Mouse (Mus musculus) neural tube, embryonic 12.5 days (tissue): ENCODE measurements around the gene Eral1. TPM values are rescaled to one million over a fixed set of nuclear protein-coding genes. Genes with fewer than 3 reads are reported as not detected.

Experiments used
- ATAC-seq: fragments of 200-750 bp; cut with Nextera tagmentation; 2 replicates; pipeline ENCODE4 v1.8.0; 2017; ENCODE audit warnings: low read depth, mild to moderate bottlenecking, moderate TSS enrichment, moderate library complexity; ENCODE audit not compliant: low FRiP score
- H3K27ac ChIP-seq: fragments of 300-500 bp; sonication (generic); 2 replicates; pipeline ENCODE4 v1.5.1; 2016
- H3K27me3 ChIP-seq: fragments of 300-500 bp; sonication (generic); replicated peaks from 2 replicates; pipeline ENCODE4 v1.6.1; 2016; ENCODE audit warnings: mild to moderate bottlenecking
- H3K36me3 ChIP-seq: fragments of 300-500 bp; sonication (generic); 2 replicates; pipeline ENCODE4 v1.6.1; 2016; ENCODE audit warnings: mild to moderate bottlenecking
- H3K4me1 ChIP-seq: fragments of 300-500 bp; sonication (generic); 2 replicates; pipeline ENCODE4 v1.6.1; 2016
- H3K4me2 ChIP-seq: fragments of 300-500 bp; sonication (generic); replicated peaks from 2 replicates; pipeline ENCODE4 v1.6.1; 2016; ENCODE audit warnings: mild to moderate bottlenecking
- H3K4me3 ChIP-seq: fragments of 300-500 bp; sonication (generic); 2 replicates; pipeline ENCODE4 v1.5.1; 2016
- H3K9ac ChIP-seq: fragments of 300-500 bp; sonication (generic); 2 replicates; pipeline ENCODE4 v1.6.1; 2016; ENCODE audit warnings: mild to moderate bottlenecking
- H3K9me3 ChIP-seq: fragments of 300-500 bp; sonication (generic); 2 replicates; pipeline ENCODE4 v1.6.1; 2016; ENCODE audit warnings: mild to moderate bottlenecking
- WGBS: fragments of 180-500 bp; shearing (Covaris S2); methylation state at CpG from one replicate; pipeline ENCODE4 v1.1.7; 2016; 5-methylcytosine and 5-hydroxymethylcytosine counted together
- polyA plus RNA-seq: library from polyadenylated mRNA; unstranded; fragments of >200 nt; fragmentation: Nextera tagmentation; extraction: Ambion mirVana; gene quantifications from 2 replicates; pipeline ENCODE4 v1.2.1, GENCODE M21; 2016

Eral1 gene
- polyA plus RNA-seq, 1 experiment from 2014 or later = 32.4 TPM

DNA sequence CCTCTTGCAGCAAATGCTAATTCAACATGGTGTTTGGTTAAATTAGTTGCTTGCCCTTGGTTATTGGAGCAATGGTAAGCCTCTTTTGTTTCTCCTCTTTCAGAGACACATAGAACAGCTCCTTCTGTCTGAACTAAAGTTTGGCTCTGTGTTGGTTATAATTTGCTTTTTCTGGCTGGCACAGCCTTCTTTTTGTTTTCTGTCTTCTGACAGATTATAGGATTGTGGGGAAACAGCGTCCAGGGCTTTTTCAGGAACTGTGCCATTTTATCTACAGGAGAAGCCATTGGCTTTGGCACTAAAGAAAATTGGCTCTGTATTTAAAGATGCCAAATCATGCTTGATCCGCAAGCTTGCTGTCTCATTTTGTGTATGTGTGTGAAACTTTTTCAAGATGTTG lies 33.4 kb upstream of the Eral1 start:
- no peaks in the 10 kb centered on the region for H3K27me3 ChIP-seq
- H3K9ac ChIP-seq = no peak overlapping the region
- no peaks in the 10 kb centered on the region for H3K36me3 ChIP-seq
- peaks cover 22% of the 10 kb centered on the region for H3K4me1 ChIP-seq
- WGBS = 71% methylated on average over 2 of the region's 2 CpGs
- ATAC-seq = no peak
- H3K9me3 ChIP-seq = no peaks in the 10 kb centered on the region
- no peak overlapping the region for H3K4me2 ChIP-seq
- H3K4me3 ChIP-seq = no peak overlapping the region
- H3K27ac ChIP-seq = no peak overlapping the region

DNA sequence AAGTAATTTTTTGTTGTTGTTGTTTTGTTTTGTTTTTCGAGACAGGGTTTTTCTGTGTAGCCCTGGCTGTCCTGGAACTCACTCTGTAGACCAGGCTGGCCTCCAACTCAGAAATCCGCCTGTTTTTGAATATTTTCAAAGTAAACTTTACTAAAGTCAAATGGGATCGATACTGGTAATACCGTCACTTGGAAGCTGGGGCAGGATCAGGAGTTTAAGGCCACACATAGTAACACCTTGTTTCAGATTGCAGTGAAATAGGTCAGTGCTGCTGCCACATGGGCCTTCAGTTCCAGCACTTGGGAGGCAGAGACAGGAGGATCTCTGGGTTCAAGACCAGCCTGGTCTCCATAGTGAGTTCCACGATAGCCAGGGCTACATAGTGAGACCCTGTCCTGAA lies 24.3 kb upstream of the Eral1 start:
- WGBS = 92% methylated on average over 5 of the region's 5 CpGs
- H3K36me3 ChIP-seq = peaks cover 13% of the 10 kb centered on the region
- no peak overlapping the region for H3K4me3 ChIP-seq
- no peak overlapping the region for H3K27ac ChIP-seq
- no peak for ATAC-seq
- no peak overlapping the region for H3K4me2 ChIP-seq
- H3K9me3 ChIP-seq = no peaks in the 10 kb centered on the region
- no peaks in the 10 kb centered on the region for H3K27me3 ChIP-seq
- H3K9ac ChIP-seq = no peak overlapping the region
- no peaks in the 10 kb centered on the region for H3K4me1 ChIP-seq

DNA sequence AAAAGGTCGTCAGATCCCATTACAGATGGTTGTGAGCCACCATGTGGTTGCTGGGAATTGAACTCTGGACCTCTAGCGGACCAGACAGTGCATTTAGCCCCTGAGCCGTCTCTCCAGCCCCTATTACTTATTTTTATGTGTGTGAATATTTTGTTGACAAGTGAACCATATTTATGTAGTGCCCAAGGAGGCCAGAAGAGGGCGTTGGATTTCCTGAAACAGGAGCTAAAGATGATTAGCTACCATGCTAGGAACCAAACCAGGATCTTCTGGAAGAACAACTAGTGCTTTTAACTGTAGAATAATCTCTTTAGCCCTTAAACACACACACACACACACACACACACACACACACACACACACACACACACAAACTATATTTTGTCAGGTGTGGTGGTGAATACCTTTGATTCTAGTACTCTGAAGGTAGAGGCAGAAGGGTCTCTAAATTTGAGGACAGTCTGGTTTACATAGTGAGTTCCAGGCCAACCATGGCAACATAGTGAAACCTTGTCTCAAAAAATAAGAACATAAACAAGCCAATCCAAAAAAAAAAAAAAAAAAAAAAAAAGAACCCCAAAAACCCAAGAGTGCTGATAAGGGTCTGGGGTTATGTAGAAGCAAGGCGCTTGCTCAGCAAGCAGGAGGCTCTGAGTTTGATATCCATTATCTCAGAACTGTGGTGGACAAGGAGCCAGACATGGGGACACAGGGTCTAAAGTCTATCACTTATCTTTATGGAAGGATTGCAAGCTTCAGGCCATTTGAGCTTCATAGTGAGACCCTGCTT lies 23.0 kb upstream of the Eral1 start:
- Histone ChIP-seq H3K4me2 (no peak overlapping the region), H3K27me3 (no peaks in the 10 kb centered on the region), H3K27ac (no peak overlapping the region), H3K36me3 (peaks cover 16% of the 10 kb centered on the region), H3K9ac (no peak overlapping the region), H3K4me1 (no peaks in the 10 kb centered on the region), H3K9me3 (no peaks in the 10 kb centered on the region), H3K4me3 (no peak overlapping the region)
- ATAC-seq = no peak
- 71% methylated on average over 5 of the region's 5 CpGs for WGBS

DNA sequence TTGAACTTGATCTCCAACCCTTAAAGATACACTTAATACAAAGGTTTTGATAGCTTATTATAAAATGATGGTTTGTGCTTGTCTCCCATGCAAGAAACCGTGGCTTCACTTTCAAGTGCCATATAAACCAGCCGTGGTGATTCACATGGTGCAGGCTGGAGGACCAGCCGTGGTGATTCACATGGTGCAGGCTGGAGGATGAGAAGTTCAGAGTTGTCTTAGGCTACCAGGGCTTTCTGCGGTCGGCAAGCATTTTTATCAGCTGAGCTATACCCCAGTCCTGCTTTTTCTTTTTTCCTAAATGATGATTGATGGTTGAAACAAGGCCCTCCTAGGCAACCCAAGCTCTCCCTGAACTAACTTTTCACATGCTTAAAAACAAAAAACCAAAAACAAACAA lies 22.0 kb upstream of the Eral1 start:
- WGBS = 93% methylated on average over 5 of the region's 5 CpGs

DNA sequence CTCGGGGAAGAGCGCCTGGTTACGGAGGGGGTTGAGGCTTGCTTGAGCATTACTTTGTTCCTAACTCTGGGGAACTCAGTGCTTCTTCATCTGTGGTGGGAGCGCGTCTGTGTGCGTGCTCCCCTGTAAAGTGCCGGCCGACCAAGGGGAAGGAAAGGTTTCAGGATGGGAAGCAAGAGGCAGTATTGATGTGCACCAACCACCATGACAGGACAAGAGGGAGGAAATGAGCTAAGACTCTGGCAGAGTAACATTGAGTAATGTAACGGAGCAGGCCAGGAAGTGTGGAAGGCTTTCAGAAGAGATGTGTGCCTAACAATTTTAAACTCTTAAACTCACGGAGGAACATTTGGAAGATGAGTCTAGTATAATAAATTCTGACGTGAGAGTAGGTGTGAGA lies 20.6 kb upstream of the Eral1 start:
- no peaks in the 10 kb centered on the region for H3K27me3 ChIP-seq
- 93% methylated on average over 11 of the region's 11 CpGs for WGBS
- peaks cover 3% of the 10 kb centered on the region for H3K36me3 ChIP-seq
- no peak for ATAC-seq
- no peak overlapping the region for H3K4me2 ChIP-seq
- no peak overlapping the region for H3K27ac ChIP-seq
- peaks cover 16% of the 10 kb centered on the region for H3K4me1 ChIP-seq
- no peaks in the 10 kb centered on the region for H3K9me3 ChIP-seq
- no peak overlapping the region for H3K9ac ChIP-seq
- H3K4me3 ChIP-seq = no peak overlapping the region

More for the DNA sequence above, 22.0 kb upstream of the Eral1 start:
- Histone ChIP-seq H3K4me2 (no peak overlapping the region), H3K27ac (no peak overlapping the region), H3K27me3 (no peaks in the 10 kb centered on the region), H3K9me3 (no peaks in the 10 kb centered on the region), H3K36me3 (peaks cover 12% of the 10 kb centered on the region), H3K4me3 (no peak overlapping the region), H3K4me1 (peaks cover 3% of the 10 kb centered on the region; the same call in 1 of the 2 replicates), H3K9ac (no peak overlapping the region)
- ATAC-seq = no peak

DNA sequence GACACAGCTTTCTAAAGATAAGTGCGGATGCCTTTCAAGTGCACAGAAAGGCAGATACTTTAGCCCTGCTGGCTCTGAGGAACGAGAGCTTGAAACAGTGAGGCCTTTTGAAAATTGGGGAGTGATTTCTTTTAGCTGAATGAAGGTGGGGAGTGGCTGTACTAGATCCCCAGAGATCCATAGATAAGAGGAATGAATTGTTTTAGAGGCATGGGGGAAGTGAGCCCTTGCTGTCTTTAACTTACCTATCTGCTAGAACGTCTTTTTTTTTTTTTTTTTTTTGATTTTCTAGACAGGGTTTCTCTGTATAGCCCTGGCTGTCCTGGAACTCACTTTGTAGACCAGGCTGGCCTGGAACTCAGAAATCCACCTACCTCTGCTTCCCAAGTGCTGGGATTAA lies 16.9 kb upstream of the Eral1 start:
- peaks cover 23% of the 10 kb centered on the region for H3K4me1 ChIP-seq
- peaks cover 3% of the 10 kb centered on the region for H3K36me3 ChIP-seq
- no peak overlapping the region for H3K4me3 ChIP-seq
- H3K4me2 ChIP-seq = peak overlapping the region; percentile 81
- H3K9me3 ChIP-seq = no peaks in the 10 kb centered on the region
- H3K9ac ChIP-seq = 0 out of 2 replicates have a peak overlapping the region, but pooled peaks have one; percentile 33
- 57% methylated on average over 3 of the region's 3 CpGs for WGBS
- no peak overlapping the region for H3K27ac ChIP-seq
- no peaks in the 10 kb centered on the region for H3K27me3 ChIP-seq
- ATAC-seq = no peak

DNA sequence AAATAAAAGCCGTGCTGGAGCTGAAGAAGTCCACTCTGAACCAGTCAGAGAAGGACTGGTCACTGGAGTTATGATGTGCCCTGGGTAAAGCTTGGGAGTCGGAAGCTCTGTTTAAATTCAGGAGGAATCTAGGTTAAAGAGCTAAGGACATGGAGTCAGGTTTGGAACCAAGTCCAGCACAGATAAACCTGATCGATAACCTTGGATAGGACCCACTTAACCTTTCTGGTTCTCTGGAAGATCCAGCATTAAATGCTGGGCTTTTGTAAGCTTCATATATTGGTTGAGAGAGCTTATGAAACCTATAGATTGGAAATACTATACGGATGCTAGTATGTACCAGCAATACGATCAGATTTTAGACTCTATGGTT lies 14.9 kb upstream of the Eral1 start:
- Histone ChIP-seq H3K36me3 (peaks cover 3% of the 10 kb centered on the region), H3K27ac (peak overlapping the region; percentile 29; the same call in 1 of the 2 replicates), H3K4me3 (peak overlapping the region; percentile 71), H3K4me1 (peaks cover 23% of the 10 kb centered on the region), H3K9ac (peak overlapping the region; percentile 78), H3K4me2 (peak overlapping the region; percentile 81), H3K27me3 (no peaks in the 10 kb centered on the region), H3K9me3 (no peaks in the 10 kb centered on the region)
- 34% methylated on average over 5 of the region's 5 CpGs for WGBS
- ATAC-seq = no peak

DNA sequence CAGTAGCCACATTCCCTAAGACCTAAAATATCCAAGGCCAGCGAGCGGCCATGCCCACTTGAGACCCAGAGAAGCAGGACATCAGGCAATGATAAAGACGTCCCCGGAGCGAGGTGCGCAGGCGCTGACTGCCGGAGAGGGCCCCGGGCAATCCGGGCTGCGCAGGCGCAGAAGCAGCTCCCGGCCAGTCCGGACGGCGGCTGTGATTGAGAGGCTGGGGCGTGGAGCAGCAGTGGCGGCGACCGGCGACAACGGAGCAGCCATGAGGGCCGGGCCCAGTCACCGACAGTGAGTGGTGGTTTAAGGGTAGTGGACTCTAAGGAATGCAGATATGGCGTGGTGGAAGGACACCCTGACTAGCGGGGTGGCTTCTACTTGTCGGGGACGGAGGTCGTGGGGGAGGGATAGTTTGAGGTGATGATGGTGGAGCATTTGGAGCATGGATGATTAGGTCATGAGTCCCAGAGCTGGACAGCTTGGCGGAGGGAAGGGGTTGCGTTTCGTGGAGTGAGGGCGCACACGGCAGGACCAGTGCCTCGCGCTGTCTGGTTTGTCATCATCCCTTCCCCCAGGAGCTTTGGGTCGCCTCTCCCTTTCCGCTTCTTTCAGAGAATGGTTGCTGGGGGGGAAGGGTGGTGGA lies 14.4 kb upstream of the Eral1 start, which contains the start of gene Fam222b:
Gene Fam222b (plus strand): TSS at position 157 of the 640 bp plus-strand sequence.
- under 1% methylated on average over 38 of the region's 38 CpGs for WGBS

DNA sequence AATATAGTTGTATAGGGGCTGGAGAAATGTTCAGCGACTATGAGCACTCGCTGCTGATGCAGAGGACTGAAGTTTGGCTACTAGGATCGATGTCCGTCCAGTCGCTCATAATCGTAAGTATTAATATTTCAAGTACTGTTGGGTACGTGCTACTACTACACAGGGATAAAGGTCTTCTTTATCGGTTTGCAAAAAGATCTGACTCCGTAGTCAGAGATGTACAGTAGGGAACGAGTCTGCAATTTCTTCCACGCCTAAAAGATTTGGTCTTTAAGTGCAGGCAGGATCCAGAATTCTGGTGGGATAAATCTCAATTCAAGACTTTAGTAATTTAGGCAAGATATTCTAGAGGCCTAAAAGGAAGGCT lies 13.9 kb upstream of the Eral1 start:
- H3K36me3 ChIP-seq = peaks cover 2% of the 10 kb centered on the region; the same call in 1 of the 2 replicates
- H3K9ac ChIP-seq = 0 out of 2 replicates have a peak overlapping the region, but pooled peaks have one; percentile 78
- no peaks in the 10 kb centered on the region for H3K27me3 ChIP-seq
- H3K4me1 ChIP-seq = peaks cover 23% of the 10 kb centered on the region
- peak overlapping the region; percentile 71; the same call in 1 of the 2 replicates for H3K4me3 ChIP-seq
- H3K4me2 ChIP-seq = peak overlapping the region; percentile 81
- 57% methylated on average over 11 of the region's 11 CpGs for WGBS
- ATAC-seq = peak; percentile 37; the same call in 1 of the 2 replicates
- H3K27ac ChIP-seq = no peak overlapping the region
- no peaks in the 10 kb centered on the region for H3K9me3 ChIP-seq

More for the DNA sequence above, 14.4 kb upstream of the Eral1 start, which contains the start of gene Fam222b:
- peak within 1 kb of the TSS; percentile 29; the same call in 1 of the 2 replicates for H3K27ac ChIP-seq
- peak within 1 kb of the TSS; percentile 71 for H3K4me3 ChIP-seq
- H3K9ac ChIP-seq = peak within 1 kb of the TSS; percentile 78
- H3K4me1 ChIP-seq = peaks cover 23% of the 10 kb centered on the region
- ATAC-seq = peak; percentile 90
- H3K9me3 ChIP-seq = no peaks in the 10 kb centered on the region
- peaks cover 3% of the 10 kb centered on the region for H3K36me3 ChIP-seq
- H3K27me3 ChIP-seq = no peaks in the 10 kb centered on the region
- peak within 1 kb of the TSS; percentile 81 for H3K4me2 ChIP-seq

DNA sequence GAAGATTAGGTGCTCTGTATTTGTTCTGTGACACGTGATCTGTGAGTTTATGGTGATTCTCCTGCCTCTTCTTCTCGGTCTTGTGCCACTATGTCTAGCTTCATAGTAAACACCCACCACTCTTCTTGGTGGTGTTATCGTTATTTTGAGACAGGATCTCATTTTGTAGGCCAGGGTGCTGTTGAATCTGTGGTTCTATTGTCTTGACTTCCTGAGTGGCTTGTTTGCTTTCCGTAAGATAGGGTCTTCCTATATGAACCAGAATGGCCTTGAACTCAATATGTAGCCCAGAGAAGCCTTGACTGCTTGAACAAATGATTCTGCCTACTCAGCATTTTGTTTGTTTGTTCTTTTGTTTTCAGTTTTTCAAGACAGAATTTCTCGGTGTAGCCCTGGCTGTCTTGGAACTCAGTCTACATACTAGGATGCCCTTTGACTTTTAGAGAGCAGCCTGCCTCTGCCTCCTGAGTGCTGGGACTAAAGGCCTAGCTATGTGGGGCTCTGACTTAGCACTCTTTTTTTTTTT lies 7.6 kb upstream of the Eral1 start:
- no peaks in the 10 kb centered on the region for H3K9me3 ChIP-seq
- H3K4me1 ChIP-seq = no peaks in the 10 kb centered on the region
- WGBS = 86% methylated on average over 5 of the region's 5 CpGs
- H3K27ac ChIP-seq = no peak overlapping the region
- no peaks in the 10 kb centered on the region for H3K36me3 ChIP-seq
- no peaks in the 10 kb centered on the region for H3K27me3 ChIP-seq
- no peak overlapping the region for H3K4me2 ChIP-seq
- no peak overlapping the region for H3K9ac ChIP-seq
- no peak for ATAC-seq
- H3K4me3 ChIP-seq = no peak overlapping the region

DNA sequence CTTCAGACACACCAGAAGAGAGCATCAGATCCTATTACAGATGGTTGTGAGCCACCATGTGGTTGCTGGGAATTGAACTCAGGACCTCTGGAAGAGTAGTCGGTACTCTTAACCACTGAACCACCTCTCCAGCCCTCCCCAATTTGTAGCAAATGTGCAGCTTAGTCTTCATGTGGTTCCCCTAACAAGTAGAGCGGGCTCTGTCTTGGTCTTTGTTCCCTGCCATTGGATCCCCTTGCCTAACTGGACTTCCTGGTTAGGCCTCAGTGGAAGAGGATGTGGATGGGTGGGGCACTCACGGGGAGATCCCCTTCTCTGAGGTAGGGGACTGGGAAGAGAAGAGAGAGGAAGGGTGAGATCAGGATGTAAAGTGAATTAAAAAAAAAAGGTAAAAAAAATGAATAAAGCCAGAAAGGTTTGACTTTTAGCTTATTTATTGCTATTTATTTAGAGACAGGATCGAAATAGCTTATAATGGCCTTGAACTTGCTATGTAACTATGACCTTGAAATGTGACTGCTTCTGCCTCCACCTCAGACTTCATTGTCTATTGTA lies 6.8 kb upstream of the Eral1 start:
- H3K4me2 ChIP-seq = no peak overlapping the region
- H3K9me3 ChIP-seq = no peaks in the 10 kb centered on the region
- no peak overlapping the region for H3K9ac ChIP-seq
- 80% methylated on average over 4 of the region's 4 CpGs for WGBS
- H3K27ac ChIP-seq = no peak overlapping the region
- ATAC-seq = no peak
- no peaks in the 10 kb centered on the region for H3K36me3 ChIP-seq
- no peak overlapping the region for H3K4me3 ChIP-seq
- no peaks in the 10 kb centered on the region for H3K27me3 ChIP-seq
- no peaks in the 10 kb centered on the region for H3K4me1 ChIP-seq

DNA sequence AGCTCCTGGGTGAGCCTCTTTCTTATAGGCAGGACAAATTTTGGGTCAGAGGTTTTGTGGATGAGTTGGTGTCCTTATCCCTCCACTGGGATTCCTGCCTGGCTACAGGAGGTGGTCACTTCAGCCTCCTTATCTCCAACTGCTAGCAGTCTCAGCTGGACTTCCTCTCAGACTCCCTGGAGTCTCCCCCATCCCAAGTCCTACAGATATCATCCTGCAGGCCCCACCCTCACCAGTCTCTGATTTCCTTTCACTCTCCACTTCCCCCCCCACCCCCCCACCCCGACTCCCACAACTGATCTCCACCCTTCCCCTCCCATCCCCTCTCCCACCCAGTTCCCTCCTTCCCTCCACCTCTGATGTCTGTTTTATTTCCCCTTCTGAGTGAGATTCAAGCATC lies 3.4 kb upstream of the Eral1 start:
- no peaks in the 10 kb centered on the region for H3K9me3 ChIP-seq
- H3K4me1 ChIP-seq = peaks cover 7% of the 10 kb centered on the region; the same call in 1 of the 2 replicates
- no peaks in the 10 kb centered on the region for H3K27me3 ChIP-seq
- H3K4me2 ChIP-seq = no peak overlapping the region
- WGBS = 33% methylated on average over 1 of the region's 1 CpGs
- no peak overlapping the region for H3K4me3 ChIP-seq
- no peak for ATAC-seq
- no peak overlapping the region for H3K9ac ChIP-seq
- no peak overlapping the region for H3K27ac ChIP-seq
- H3K36me3 ChIP-seq = no peaks in the 10 kb centered on the region
